Mouse (Mus musculus) heart, embryonic 15.5 days (tissue): ENCODE measurements around the gene Immp2l. TPM values are rescaled to one million over a fixed set of nuclear protein-coding genes. Genes with fewer than 3 reads are reported as not detected.
"Not testable (repeated sequence)": the region's sequence is repeated elsewhere in the genome, so short reads cannot be mapped to it uniquely, and the experiment has no call there.

Experiments
- ATAC-seq: fragments of 200-750 bp; cut with Nextera tagmentation; replicated peaks from 2 replicates; pipeline ENCODE4 v1.8.0; 2017; ENCODE audit warnings: low read depth, moderate TSS enrichment; ENCODE audit not compliant: insufficient number of reproducible peaks, insufficient read depth, low FRiP score
- H3K27ac ChIP-seq: fragments of 300-500 bp; sonication (generic); 2 replicates; pipeline ENCODE4 v1.5.1; 2015; ENCODE audit warnings: mild to moderate bottlenecking, inconsistent platforms
- H3K27me3 ChIP-seq: fragments of 300-500 bp; sonication (generic); 2 replicates; pipeline ENCODE4 v1.6.1; 2015; ENCODE audit warnings: inconsistent platforms
- H3K36me3 ChIP-seq: fragments of 300-500 bp; sonication (generic); 2 replicates; pipeline ENCODE4 v1.6.1; 2015; ENCODE audit warnings: mild to moderate bottlenecking, inconsistent platforms
- H3K4me1 ChIP-seq: fragments of 300-500 bp; sonication (generic); replicated peaks from 2 replicates; pipeline ENCODE4 v1.6.1; 2015; ENCODE audit warnings: inconsistent platforms
- H3K4me2 ChIP-seq: fragments of 300-500 bp; sonication (generic); 2 replicates; pipeline ENCODE4 v1.6.1; 2015; ENCODE audit warnings: inconsistent platforms, mild to moderate bottlenecking, moderate library complexity
- H3K4me3 ChIP-seq: fragments of 300-500 bp; sonication (generic); 2 replicates; pipeline ENCODE4 v1.5.1; 2015; ENCODE audit warnings: mild to moderate bottlenecking, inconsistent platforms
- H3K9ac ChIP-seq: fragments of 300-500 bp; sonication (generic); 2 replicates; pipeline ENCODE4 v1.6.1; 2015; ENCODE audit warnings: mild to moderate bottlenecking, inconsistent platforms
- H3K9me3 ChIP-seq: fragments of 300-500 bp; sonication (generic); replicated peaks from 2 replicates; pipeline ENCODE4 v1.6.1; 2016; ENCODE audit warnings: inconsistent platforms
- WGBS: fragments of 180-500 bp; shearing (Covaris S2); methylation state at CpG from one replicate; pipeline ENCODE4 v1.1.7; 2015; ENCODE audit warnings: mixed read lengths; 5-methylcytosine and 5-hydroxymethylcytosine counted together
- polyA plus RNA-seq: library from polyadenylated mRNA; unstranded; fragments of >200 nt; fragmentation: Nextera tagmentation; extraction: Ambion mirVana; gene quantifications from 2 replicates; pipeline ENCODE4 v1.2.1, GENCODE M21; 2015

Immp2l gene
- polyA plus RNA-seq, 1 experiment from 2014 or later: 8.3 TPM

GRCm38 (mm10) chr12:41726720-41727119 is 702.8 kb downstream of the Immp2l start:
- 78% methylated on average over 1 of the region's 1 CpGs for WGBS
- no peak overlapping the region for H3K9ac ChIP-seq
- ATAC-seq: no peak
- no peaks in the 10 kb centered on the region for H3K27me3 ChIP-seq
- H3K4me1 ChIP-seq: no peaks in the 10 kb centered on the region
- H3K4me3 ChIP-seq: no peak overlapping the region
- H3K9me3 ChIP-seq: no peaks in the 10 kb centered on the region
- no peak overlapping the region for H3K4me2 ChIP-seq
- H3K36me3 ChIP-seq: no peaks in the 10 kb centered on the region
- no peak overlapping the region for H3K27ac ChIP-seq

GRCm38 (mm10) chr12:41727221-41727620 is 703.3 kb downstream of the Immp2l start:
- H3K4me2 ChIP-seq: no peak overlapping the region
- no peaks in the 10 kb centered on the region for H3K4me1 ChIP-seq
- H3K4me3 ChIP-seq: no peak overlapping the region
- no peak overlapping the region for H3K9ac ChIP-seq
- WGBS: 52% methylated on average over 3 of the region's 3 CpGs
- H3K9me3 ChIP-seq: no peaks in the 10 kb centered on the region
- H3K27me3 ChIP-seq: no peaks in the 10 kb centered on the region
- H3K27ac ChIP-seq: no peak overlapping the region
- ATAC-seq: no peak
- no peaks in the 10 kb centered on the region for H3K36me3 ChIP-seq

- Histone ChIP-seq H3K36me3 (no peaks in the 10 kb centered on the region), H3K27ac (no peak overlapping the region), H3K4me1 (no peaks in the 10 kb centered on the region), H3K9ac (no peak overlapping the region), H3K4me3 (no peak overlapping the region), H3K9me3 (no peaks in the 10 kb centered on the region), H3K4me2 (no peak overlapping the region), H3K27me3 (no peaks in the 10 kb centered on the region)
- no peak for ATAC-seq
- 76% methylated on average over 1 of the region's 1 CpGs for WGBS
Measured at GRCm38 (mm10) chr12:41727764-41728338, 704.0 kb downstream of the Immp2l start.

- H3K27ac ChIP-seq: no peak overlapping the region
- no peaks in the 10 kb centered on the region for H3K27me3 ChIP-seq
- H3K36me3 ChIP-seq: no peaks in the 10 kb centered on the region
- no peaks in the 10 kb centered on the region for H3K4me1 ChIP-seq
- H3K4me3 ChIP-seq: no peak overlapping the region
- ATAC-seq: no peak
- no peak overlapping the region for H3K4me2 ChIP-seq
- WGBS: 70% methylated on average over 1 of the region's 1 CpGs
- no peaks in the 10 kb centered on the region for H3K9me3 ChIP-seq
- no peak overlapping the region for H3K9ac ChIP-seq
Measured at GRCm38 (mm10) chr12:41728467-41728866, 704.6 kb downstream of the Immp2l start.

GRCm38 (mm10) chr12:41729780-41730179 is 705.9 kb downstream of the Immp2l start:
- Histone ChIP-seq H3K27ac (no peak overlapping the region), H3K4me1 (no peaks in the 10 kb centered on the region), H3K36me3 (no peaks in the 10 kb centered on the region), H3K9ac (no peak overlapping the region), H3K27me3 (no peaks in the 10 kb centered on the region), H3K9me3 (no peaks in the 10 kb centered on the region), H3K4me3 (no peak overlapping the region), H3K4me2 (no peak overlapping the region)
- 33% methylated on average over 1 of the region's 1 CpGs for WGBS
- ATAC-seq: no peak

- no peak overlapping the region for H3K9ac ChIP-seq
Measured at GRCm38 (mm10) chr12:41733168-41733567, 709.3 kb downstream of the Immp2l start.

GRCm38 (mm10) chr12:41742887-41743286 is 719.0 kb downstream of the Immp2l start:
- no peak overlapping the region for H3K4me2 ChIP-seq
- H3K9me3 ChIP-seq: no peaks in the 10 kb centered on the region
- H3K4me1 ChIP-seq: no peaks in the 10 kb centered on the region
- no peaks in the 10 kb centered on the region for H3K27me3 ChIP-seq
- H3K9ac ChIP-seq: no peak overlapping the region
- H3K36me3 ChIP-seq: no peaks in the 10 kb centered on the region
- no peak for ATAC-seq
- WGBS: 57% methylated on average over 3 of the region's 3 CpGs
- H3K27ac ChIP-seq: no peak overlapping the region
- no peak overlapping the region for H3K4me3 ChIP-seq

More at GRCm38 (mm10) chr12:41733168-41733567, 709.3 kb downstream of the Immp2l start:
- no peak for ATAC-seq
- Histone ChIP-seq H3K27ac (no peak overlapping the region), H3K4me2 (no peak overlapping the region), H3K27me3 (no peaks in the 10 kb centered on the region), H3K4me1 (no peaks in the 10 kb centered on the region), H3K9me3 (no peaks in the 10 kb centered on the region), H3K36me3 (no peaks in the 10 kb centered on the region), H3K4me3 (no peak overlapping the region)

- no peaks in the 10 kb centered on the region for H3K4me1 ChIP-seq
- no peak overlapping the region for H3K4me2 ChIP-seq
- no peaks in the 10 kb centered on the region for H3K27me3 ChIP-seq
- no peak for ATAC-seq
- WGBS: 45% methylated on average over 3 of the region's 3 CpGs
- H3K27ac ChIP-seq: no peak overlapping the region
- H3K4me3 ChIP-seq: no peak overlapping the region
- no peak overlapping the region for H3K9ac ChIP-seq
- no peaks in the 10 kb centered on the region for H3K36me3 ChIP-seq
- no peaks in the 10 kb centered on the region for H3K9me3 ChIP-seq
Measured at GRCm38 (mm10) chr12:41763396-41763795, 739.5 kb downstream of the Immp2l start.

- Histone ChIP-seq H3K9me3 (no peaks in the 10 kb centered on the region), H3K9ac (no peak overlapping the region), H3K27me3 (no peaks in the 10 kb centered on the region), H3K4me2 (no peak overlapping the region), H3K36me3 (no peaks in the 10 kb centered on the region), H3K4me3 (no peak overlapping the region), H3K27ac (no peak overlapping the region), H3K4me1 (no peaks in the 10 kb centered on the region)
- WGBS: 29% methylated on average over 3 of the region's 3 CpGs
- ATAC-seq: no peak
Measured at GRCm38 (mm10) chr12:41773961-41774360, 750.1 kb downstream of the Immp2l start.

- Histone ChIP-seq H3K9ac (no peak overlapping the region), H3K27me3 (no peaks in the 10 kb centered on the region), H3K27ac (no peak overlapping the region), H3K4me2 (no peak overlapping the region), H3K4me1 (no peaks in the 10 kb centered on the region), H3K4me3 (no peak overlapping the region), H3K36me3 (no peaks in the 10 kb centered on the region), H3K9me3 (no peaks in the 10 kb centered on the region)
- WGBS: 90% methylated on average over 5 of the region's 5 CpGs
- ATAC-seq: no peak
Measured at GRCm38 (mm10) chr12:41774623-41775323, 750.9 kb downstream of the Immp2l start.

- H3K4me3 ChIP-seq, H3K27ac ChIP-seq, ATAC-seq, H3K27me3 ChIP-seq, H3K4me1 ChIP-seq, H3K36me3 ChIP-seq, H3K4me2 ChIP-seq, H3K9me3 ChIP-seq, H3K9ac ChIP-seq: not testable (repeated sequence)
- no CpG with 5 or more reads among the region's 4 CpGs for WGBS
Measured at GRCm38 (mm10) chr12:41777762-41778161, 753.9 kb downstream of the Immp2l start.

- H3K27ac ChIP-seq, H3K36me3 ChIP-seq, H3K4me3 ChIP-seq, H3K9me3 ChIP-seq, H3K4me2 ChIP-seq, H3K9ac ChIP-seq, H3K27me3 ChIP-seq, H3K4me1 ChIP-seq, ATAC-seq: not testable (repeated sequence)
- WGBS: 68% methylated on average over 1 of the region's 1 CpGs
Measured at GRCm38 (mm10) chr12:41793681-41794080, 769.8 kb downstream of the Immp2l start.
